Mouse (Mus musculus) hindbrain, embryonic 13.5 days (tissue): Measurements from ENCODE around the gene Aqp11. TPM values are rescaled to one million over a fixed set of nuclear protein-coding genes. Genes with fewer than 3 reads are reported as not detected.
A peak's percentile ranks its signal among the peaks of the same experiment; 100 is the strongest.

Experiments used
- ATAC-seq: fragments of 200-750 bp; cut with Nextera tagmentation; 2 replicates; pipeline ENCODE4 v1.8.0; 2017; ENCODE audit warnings: moderate TSS enrichment; ENCODE audit not compliant: low FRiP score
- H3K27ac ChIP-seq: fragments of 300-500 bp; sonication (generic); 2 replicates; pipeline ENCODE4 v1.5.1; 2015; ENCODE audit warnings: inconsistent platforms, mild to moderate bottlenecking, moderate library complexity
- H3K27me3 ChIP-seq: fragments of 300-500 bp; sonication (generic); 2 replicates; pipeline ENCODE4 v1.6.1; 2015; ENCODE audit warnings: mild to moderate bottlenecking, inconsistent platforms
- H3K36me3 ChIP-seq: fragments of 300-500 bp; sonication (generic); 2 replicates; pipeline ENCODE4 v1.6.1; 2015; ENCODE audit warnings: mild to moderate bottlenecking, inconsistent platforms
- H3K4me1 ChIP-seq: fragments of 300-500 bp; sonication (generic); replicated peaks from 2 replicates; pipeline ENCODE4 v1.6.1; 2015; ENCODE audit warnings: inconsistent platforms
- H3K4me2 ChIP-seq: fragments of 300-500 bp; sonication (generic); 2 replicates; pipeline ENCODE4 v1.6.1; 2015; ENCODE audit warnings: inconsistent platforms, mild to moderate bottlenecking, moderate library complexity
- H3K4me3 ChIP-seq: fragments of 300-500 bp; sonication (generic); 2 replicates; pipeline ENCODE4 v1.5.1; 2015; ENCODE audit warnings: mild to moderate bottlenecking, inconsistent platforms
- H3K9ac ChIP-seq: fragments of 300-500 bp; sonication (generic); 2 replicates; pipeline ENCODE4 v1.6.1; 2015; ENCODE audit warnings: mild to moderate bottlenecking, inconsistent platforms
- H3K9me3 ChIP-seq: fragments of 300-500 bp; sonication (generic); 2 replicates; pipeline ENCODE4 v1.6.1; 2016; ENCODE audit warnings: inconsistent platforms
- WGBS: fragments of 180-500 bp; shearing (Covaris S2); methylation state at CpG from one replicate; pipeline ENCODE4 v1.1.7; 2015; 5-methylcytosine and 5-hydroxymethylcytosine counted together
- polyA plus RNA-seq: library from polyadenylated mRNA; unstranded; fragments of >200 nt; fragmentation: Nextera tagmentation; extraction: Ambion mirVana; gene quantifications from 2 replicates; pipeline ENCODE4 v1.2.1, GENCODE M21; 2015

The Aqp11 gene
- polyA plus RNA-seq, 1 experiment from 2014 or later: 15.1 TPM

DNA sequence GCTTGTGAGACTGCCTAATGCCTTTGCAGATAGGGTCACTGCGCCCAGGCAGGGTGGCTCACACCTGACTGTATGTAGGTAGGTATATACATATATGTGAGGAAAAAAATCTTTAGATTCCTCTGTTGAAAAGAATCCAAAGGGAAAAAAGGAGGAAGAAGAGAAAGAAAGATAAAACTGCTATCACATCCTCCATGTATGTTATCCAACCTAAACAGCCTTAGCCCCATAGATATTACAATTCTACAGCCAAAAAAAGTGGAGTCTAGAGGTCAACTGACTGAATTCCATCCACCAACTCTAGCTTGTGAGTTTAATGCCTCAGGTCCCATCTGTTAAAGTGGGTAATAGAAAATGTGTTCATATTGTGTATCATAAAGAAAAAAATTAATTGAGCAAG lies 42.6 kb downstream of the Aqp11 start:
- no peak for ATAC-seq
- Histone ChIP-seq H3K9ac (no peak overlapping the region), H3K4me2 (peak overlapping the region; percentile 86), H3K27me3 (no peaks in the 10 kb centered on the region), H3K4me1 (peaks cover 19% of the 10 kb centered on the region), H3K4me3 (no peak overlapping the region), H3K27ac (no peak overlapping the region), H3K36me3 (peaks cover 20% of the 10 kb centered on the region), H3K9me3 (no peaks in the 10 kb centered on the region)
- 100% methylated on average over 1 of the region's 1 CpGs for WGBS

DNA sequence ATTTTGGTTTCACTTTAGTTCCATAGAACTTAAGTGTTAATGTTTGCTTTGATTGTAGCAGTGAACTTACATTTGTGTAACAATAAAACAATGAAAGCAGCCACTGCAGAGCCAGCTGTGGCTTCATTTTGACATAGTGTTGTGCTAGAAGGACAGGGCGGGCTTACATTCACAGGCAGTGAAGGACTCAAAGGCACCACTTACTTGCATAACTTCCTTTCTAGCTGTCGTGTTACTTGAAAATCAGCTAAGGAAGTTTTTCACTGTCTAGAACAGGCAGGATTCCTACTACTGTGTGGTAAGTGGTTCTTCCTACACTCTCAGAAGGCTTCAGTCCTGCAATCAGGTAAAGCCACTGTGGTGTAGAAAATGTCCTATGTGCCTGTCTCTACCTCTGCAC lies 50.3 kb downstream of the Aqp11 start:
- H3K27me3 ChIP-seq: no peaks in the 10 kb centered on the region
- 91% methylated on average over 2 of the region's 2 CpGs for WGBS
- H3K36me3 ChIP-seq: peaks cover 39% of the 10 kb centered on the region
- H3K9me3 ChIP-seq: no peaks in the 10 kb centered on the region
- no peak overlapping the region for H3K9ac ChIP-seq
- ATAC-seq: no peak
- no peak overlapping the region for H3K4me3 ChIP-seq
- no peak overlapping the region for H3K4me2 ChIP-seq
- H3K4me1 ChIP-seq: no peaks in the 10 kb centered on the region
- H3K27ac ChIP-seq: no peak overlapping the region

DNA sequence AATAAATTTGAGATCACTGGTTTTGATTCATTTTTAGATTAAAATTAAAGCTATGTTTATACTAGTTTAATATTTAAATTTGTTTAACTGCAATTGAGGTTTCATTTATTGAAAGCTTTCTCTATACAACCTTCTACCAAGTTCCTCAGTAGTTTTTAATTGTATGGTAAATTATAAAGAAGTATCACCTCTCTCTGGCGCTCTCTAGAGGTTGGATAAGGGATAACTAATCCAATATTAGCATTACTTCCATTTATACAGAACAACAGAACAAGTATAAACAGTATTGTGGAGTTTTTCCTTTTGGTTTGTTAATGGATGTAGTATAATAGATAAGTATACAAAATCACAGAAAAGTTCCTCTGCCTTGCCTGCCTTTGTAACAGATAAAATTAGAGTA lies 58.9 kb downstream of the Aqp11 start:
- no peak for ATAC-seq
- H3K9ac ChIP-seq: no peak overlapping the region
- H3K36me3 ChIP-seq: peaks cover 58% of the 10 kb centered on the region
- no peak overlapping the region for H3K27ac ChIP-seq
- no peak overlapping the region for H3K4me2 ChIP-seq
- no peak overlapping the region for H3K4me3 ChIP-seq
- WGBS: 23% methylated on average over 1 of the region's 1 CpGs
- no peaks in the 10 kb centered on the region for H3K9me3 ChIP-seq
- no peaks in the 10 kb centered on the region for H3K4me1 ChIP-seq
- H3K27me3 ChIP-seq: no peaks in the 10 kb centered on the region

Other genes with a start within 250 kb of the Aqp11 start
- gene Aamdc, start 158.8 kb downstream of the Aqp11 start, polyA plus RNA-seq: 45.9 and 51.0 TPM in 2 replicates
- gene Rsf1, start 158.4 kb downstream of the Aqp11 start, polyA plus RNA-seq: 35.4 and 36.2 TPM in 2 replicates
- gene Clns1a, start 41.7 kb downstream of the Aqp11 start, polyA plus RNA-seq: 192 and 198 TPM in 2 replicates
- gene Pak1, start 50.3 kb upstream of the Aqp11 start, polyA plus RNA-seq: 130 and 132 TPM in 2 replicates
- 0.05 TPM in 1 of 2 replicates, not detected in the other for gene Gdpd4, start 181.7 kb upstream of the Aqp11 start, polyA plus RNA-seq